Mouse (Mus musculus): ENCODE results near the gene Nkiras1. TPM values are rescaled to one million over a fixed set of nuclear protein-coding genes. Genes with fewer than 3 reads are reported as not detected.

Nkiras1 gene
- polyA plus RNA-seq, 1 experiment from 2014 or later, result 50.8 TPM

DNA sequence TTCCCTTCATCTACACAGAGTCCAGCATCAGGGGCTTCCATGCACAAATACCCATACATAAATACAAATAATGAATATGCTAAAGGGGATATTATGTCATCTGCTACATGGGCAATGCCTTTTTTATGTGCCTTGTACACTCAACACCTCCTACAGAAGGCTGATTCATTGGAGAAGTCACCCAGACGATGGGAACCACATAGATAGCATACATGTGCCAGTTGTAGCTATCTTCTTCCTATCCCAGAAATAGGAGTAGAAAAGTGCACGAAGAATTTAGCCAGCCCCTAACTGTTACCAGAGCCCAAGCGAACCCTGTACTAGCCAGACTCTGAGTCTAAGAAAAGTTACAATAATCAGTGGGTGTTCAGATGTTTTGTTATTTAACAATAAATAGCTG, 21.2 kb downstream of the Nkiras1 start:
- no peaks in the 10 kb centered on the region for H3K27me3 ChIP-seq (ENCODE audit: control insufficient read depth, insufficient read depth, low read length)
- 90% methylated on average over 3 of the region's 3 CpGs for WGBS
- no peak overlapping the region for H3K4me2 ChIP-seq (replicated peaks)
- no peak overlapping the region for H3K4me3 ChIP-seq (replicated peaks; ENCODE audit: low read length)
- H3K27ac ChIP-seq, result no peak overlapping the region
- no peak for DNase-seq (ENCODE audit: low spot score)
- no peaks in the 10 kb centered on the region for H3K36me3 ChIP-seq (replicated peaks; ENCODE audit: control insufficient read depth, insufficient read depth)
- no peaks in the 10 kb centered on the region for H3K9me3 ChIP-seq (ENCODE audit: control insufficient read depth, low read length)
- ATAC-seq (ENCODE audit: low FRiP score), result no peak; the same call in 1 of the 2 replicates
- no peaks in the 10 kb centered on the region for H3K4me1 ChIP-seq (replicated peaks; ENCODE audit: control insufficient read depth, insufficient read depth, low read length)
- H3K9ac ChIP-seq, result no peak overlapping the region

DNA sequence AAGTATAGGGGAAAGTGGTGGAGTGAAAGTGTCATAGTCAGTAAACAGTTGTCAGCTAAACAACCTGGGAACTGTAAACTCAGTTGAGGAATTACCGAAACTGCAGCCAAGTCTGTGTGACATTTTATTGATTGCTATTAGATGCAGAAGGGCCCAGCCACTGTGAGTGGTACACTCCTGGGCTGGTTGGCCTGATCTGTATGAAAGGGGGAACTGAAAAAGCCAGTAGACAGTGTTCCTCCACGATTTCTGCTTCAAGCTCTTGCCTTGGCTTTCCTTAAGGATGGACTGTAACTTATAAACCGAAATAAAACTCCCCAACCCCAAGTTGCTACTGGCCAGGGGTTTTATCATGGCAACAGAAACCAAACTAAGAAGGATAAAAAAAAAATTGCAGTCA, 21.6 kb downstream of the Nkiras1 start:
- DNase-seq (ENCODE audit: low spot score) (no peak), ATAC-seq (ENCODE audit: low FRiP score) (no peak)
- H3K4me3 ChIP-seq (replicated peaks; ENCODE audit: low read length), result no peak overlapping the region
- H3K27me3 ChIP-seq (ENCODE audit: control insufficient read depth, insufficient read depth, low read length), result no peaks in the 10 kb centered on the region
- H3K4me2 ChIP-seq (replicated peaks), result no peak overlapping the region
- no peaks in the 10 kb centered on the region for H3K36me3 ChIP-seq (replicated peaks; ENCODE audit: control insufficient read depth, insufficient read depth)
- 88% methylated on average over 3 of the region's 3 CpGs for WGBS
- no peak overlapping the region for H3K9ac ChIP-seq
- H3K4me1 ChIP-seq (replicated peaks; ENCODE audit: control insufficient read depth, insufficient read depth, low read length), result no peaks in the 10 kb centered on the region
- no peaks in the 10 kb centered on the region for H3K9me3 ChIP-seq (ENCODE audit: control insufficient read depth, low read length)
- no peak overlapping the region for H3K27ac ChIP-seq

DNA sequence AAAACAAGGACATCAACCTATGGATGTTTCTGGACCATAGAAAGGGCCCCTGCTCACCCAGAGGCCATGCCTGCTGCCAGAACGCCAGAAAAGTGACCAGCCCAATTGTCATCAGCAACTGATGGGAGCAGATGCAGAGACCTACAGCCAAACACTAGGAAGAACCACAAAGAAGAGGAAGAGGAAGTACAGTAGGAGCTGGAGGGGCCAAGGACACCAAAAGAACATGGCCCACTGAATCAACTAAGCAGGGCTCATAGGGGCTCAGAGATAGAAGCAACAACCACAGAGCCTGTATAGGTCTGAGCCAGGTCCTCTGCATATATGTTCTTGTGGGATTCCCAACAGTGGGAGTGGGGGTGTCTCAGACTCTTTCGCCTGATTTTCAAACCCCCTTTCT, 26.5 kb downstream of the Nkiras1 start:
- Histone ChIP-seq H3K27ac (no peak overlapping the region), H3K27me3 (ENCODE audit: control insufficient read depth, insufficient read depth, low read length) (no peaks in the 10 kb centered on the region), H3K9me3 (ENCODE audit: control insufficient read depth, low read length) (no peaks in the 10 kb centered on the region), H3K4me2 (replicated peaks) (no peak overlapping the region), H3K9ac (no peak overlapping the region), H3K36me3 (replicated peaks; ENCODE audit: control insufficient read depth, insufficient read depth) (no peaks in the 10 kb centered on the region), H3K4me1 (replicated peaks; ENCODE audit: control insufficient read depth, insufficient read depth, low read length) (no peaks in the 10 kb centered on the region), H3K4me3 (replicated peaks; ENCODE audit: low read length) (no peak overlapping the region)
- WGBS, result 88% methylated on average over 2 of the region's 2 CpGs
- DNase-seq (ENCODE audit: low spot score) (no peak), ATAC-seq (ENCODE audit: low FRiP score) (no peak)

DNA sequence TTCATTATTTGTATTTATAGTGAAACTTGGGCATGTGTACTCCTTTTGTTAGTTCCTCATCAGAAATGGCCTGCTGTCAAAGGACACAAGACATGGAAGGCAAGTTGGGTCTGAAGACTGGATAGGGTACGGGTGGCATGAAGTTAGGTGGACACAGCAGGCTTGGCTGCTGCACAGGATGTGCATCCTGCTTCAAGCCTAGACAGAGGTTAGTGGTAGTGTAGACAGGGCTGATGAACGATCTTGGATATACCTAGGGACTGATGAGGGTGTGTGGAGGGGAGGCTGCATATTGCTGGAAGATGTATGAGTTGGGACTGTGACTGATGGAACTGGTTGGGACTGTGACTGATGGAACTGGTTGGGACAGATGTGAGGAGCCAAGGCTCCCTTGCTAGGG, 27.9 kb downstream of the Nkiras1 start:
- no peaks in the 10 kb centered on the region for H3K4me1 ChIP-seq (replicated peaks; ENCODE audit: control insufficient read depth, insufficient read depth, low read length)
- H3K27ac ChIP-seq, result no peak overlapping the region
- 93% methylated on average over 2 of the region's 2 CpGs for WGBS
- ATAC-seq (ENCODE audit: low FRiP score) (no peak), DNase-seq (ENCODE audit: low spot score) (no peak)
- H3K36me3 ChIP-seq (replicated peaks; ENCODE audit: control insufficient read depth, insufficient read depth), result no peaks in the 10 kb centered on the region
- H3K9ac ChIP-seq, result no peak overlapping the region
- H3K4me2 ChIP-seq (replicated peaks), result no peak overlapping the region
- no peak overlapping the region for H3K4me3 ChIP-seq (replicated peaks; ENCODE audit: low read length)
- no peaks in the 10 kb centered on the region for H3K9me3 ChIP-seq (ENCODE audit: control insufficient read depth, low read length)
- H3K27me3 ChIP-seq (ENCODE audit: control insufficient read depth, insufficient read depth, low read length), result no peaks in the 10 kb centered on the region

DNA sequence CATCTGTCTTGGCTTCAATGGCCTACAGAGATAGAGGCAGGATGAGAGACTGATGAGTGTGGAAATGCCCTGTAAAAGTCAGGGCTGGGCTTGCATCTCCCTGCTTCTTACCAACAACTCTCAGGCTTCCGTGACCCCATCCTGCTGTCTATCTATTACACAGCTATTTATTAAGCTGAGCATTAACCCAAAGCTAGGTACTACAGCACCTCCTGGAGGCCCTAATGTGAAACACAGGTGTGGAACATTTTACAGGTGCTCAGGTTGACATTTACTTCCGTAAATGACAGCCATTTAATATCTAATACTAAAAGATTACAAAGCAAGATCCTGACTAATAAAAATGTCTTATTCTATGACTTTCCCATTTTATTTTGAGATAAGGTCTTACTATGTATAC, 29.7 kb downstream of the Nkiras1 start:
- Histone ChIP-seq H3K9me3 (ENCODE audit: control insufficient read depth, low read length) (no peaks in the 10 kb centered on the region), H3K27me3 (ENCODE audit: control insufficient read depth, insufficient read depth, low read length) (no peaks in the 10 kb centered on the region), H3K27ac (no peak overlapping the region), H3K9ac (no peak overlapping the region), H3K4me1 (replicated peaks; ENCODE audit: control insufficient read depth, insufficient read depth, low read length) (no peaks in the 10 kb centered on the region), H3K4me3 (replicated peaks; ENCODE audit: low read length) (no peak overlapping the region), H3K4me2 (replicated peaks) (no peak overlapping the region), H3K36me3 (replicated peaks; ENCODE audit: control insufficient read depth, insufficient read depth) (no peaks in the 10 kb centered on the region)
- ATAC-seq (ENCODE audit: low FRiP score), result no peak
- 92% methylated on average over 2 of the region's 2 CpGs for WGBS
- DNase-seq (ENCODE audit: low spot score), result no peak

DNA sequence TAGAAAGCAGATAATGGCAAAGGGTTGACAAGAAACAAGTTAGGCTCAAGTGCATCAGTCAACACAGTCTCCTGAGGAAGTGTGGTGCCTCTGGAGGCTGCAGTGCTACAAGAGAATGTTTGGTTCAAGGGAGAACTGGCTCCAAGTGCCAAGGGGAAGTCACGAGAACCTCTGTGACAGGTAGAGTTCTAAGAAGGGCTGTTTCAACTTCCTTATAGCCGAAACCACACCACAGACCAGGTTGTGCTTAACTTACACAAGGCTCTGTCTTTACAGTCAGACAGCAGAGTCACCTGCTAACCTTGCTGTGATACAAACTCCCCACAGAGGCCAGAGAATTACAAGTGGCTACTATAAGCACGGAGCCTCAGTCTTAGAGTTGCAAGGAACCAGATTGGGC, 30.7 kb downstream of the Nkiras1 start:
- H3K4me1 ChIP-seq (replicated peaks; ENCODE audit: control insufficient read depth, insufficient read depth, low read length), result no peaks in the 10 kb centered on the region
- ATAC-seq (ENCODE audit: low FRiP score), result no peak
- 90% methylated on average over 3 of the region's 3 CpGs for WGBS

DNA sequence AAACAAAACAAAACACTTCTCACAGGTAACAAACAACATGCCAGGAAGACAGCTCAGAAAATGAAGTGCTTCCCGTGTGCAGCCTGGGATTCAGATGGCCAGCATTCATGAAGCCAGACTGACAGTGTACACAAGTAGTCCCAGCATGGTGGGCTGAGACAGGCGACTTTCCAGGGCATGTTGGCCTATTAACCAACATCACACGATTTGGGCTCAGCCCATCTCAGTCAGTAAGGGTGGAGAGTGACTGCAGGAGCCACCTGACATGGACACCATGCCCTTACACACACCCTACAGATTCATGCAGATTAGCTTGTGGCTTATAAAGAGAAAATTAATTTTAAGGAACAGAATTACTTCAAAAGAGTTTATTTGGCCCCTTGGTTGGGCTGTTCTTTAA, 31.8 kb downstream of the Nkiras1 start:
- DNase-seq (ENCODE audit: low spot score) (no peak), ATAC-seq (ENCODE audit: low FRiP score) (no peak)
- H3K27ac ChIP-seq, result no peak overlapping the region
- H3K9ac ChIP-seq, result no peak overlapping the region
- no peaks in the 10 kb centered on the region for H3K4me1 ChIP-seq (replicated peaks; ENCODE audit: control insufficient read depth, insufficient read depth, low read length)
- H3K27me3 ChIP-seq (ENCODE audit: control insufficient read depth, insufficient read depth, low read length), result no peaks in the 10 kb centered on the region
- H3K9me3 ChIP-seq (ENCODE audit: control insufficient read depth, low read length), result no peaks in the 10 kb centered on the region
- no peak overlapping the region for H3K4me3 ChIP-seq (replicated peaks; ENCODE audit: low read length)
- no peak overlapping the region for H3K4me2 ChIP-seq (replicated peaks)
- no peaks in the 10 kb centered on the region for H3K36me3 ChIP-seq (replicated peaks; ENCODE audit: control insufficient read depth, insufficient read depth)
- WGBS, result 85% methylated on average over 3 of the region's 3 CpGs

More for the DNA sequence above, 30.7 kb downstream of the Nkiras1 start:
- no peak overlapping the region for H3K27ac ChIP-seq
- H3K27me3 ChIP-seq (ENCODE audit: control insufficient read depth, insufficient read depth, low read length), result no peaks in the 10 kb centered on the region
- no peak overlapping the region for H3K9ac ChIP-seq
- no peak for DNase-seq (ENCODE audit: low spot score)
- no peak overlapping the region for H3K4me3 ChIP-seq (replicated peaks; ENCODE audit: low read length)
- no peaks in the 10 kb centered on the region for H3K36me3 ChIP-seq (replicated peaks; ENCODE audit: control insufficient read depth, insufficient read depth)
- H3K9me3 ChIP-seq (ENCODE audit: control insufficient read depth, low read length), result no peaks in the 10 kb centered on the region
- no peak overlapping the region for H3K4me2 ChIP-seq (replicated peaks)

DNA sequence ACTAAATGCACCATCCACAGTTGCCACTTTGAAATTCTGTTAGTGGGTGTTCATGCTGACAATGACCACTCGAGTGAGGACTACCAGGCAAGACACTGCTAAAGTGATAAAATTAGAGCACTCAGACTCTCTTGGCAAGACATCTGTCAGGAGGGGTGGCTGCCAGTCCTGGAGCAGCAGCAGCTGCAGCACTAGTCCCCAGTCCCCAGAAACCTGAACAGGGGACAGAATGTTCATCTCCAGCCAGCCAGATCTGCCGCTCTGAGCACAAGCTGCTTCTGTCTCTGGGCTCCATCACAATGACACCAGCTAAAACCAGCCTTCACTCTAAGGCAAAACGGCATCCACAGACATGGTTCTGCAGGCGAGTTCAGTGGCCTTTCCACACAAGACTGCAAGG, 32.3 kb downstream of the Nkiras1 start:
- no peaks in the 10 kb centered on the region for H3K36me3 ChIP-seq (replicated peaks; ENCODE audit: control insufficient read depth, insufficient read depth)
- no peak overlapping the region for H3K27ac ChIP-seq
- DNase-seq (ENCODE audit: low spot score) (no peak), ATAC-seq (ENCODE audit: low FRiP score) (no peak)
- 75% methylated on average over 4 of the region's 4 CpGs for WGBS
- no peak overlapping the region for H3K9ac ChIP-seq
- no peaks in the 10 kb centered on the region for H3K9me3 ChIP-seq (ENCODE audit: control insufficient read depth, low read length)
- H3K4me1 ChIP-seq (replicated peaks; ENCODE audit: control insufficient read depth, insufficient read depth, low read length), result no peaks in the 10 kb centered on the region
- H3K4me3 ChIP-seq (replicated peaks; ENCODE audit: low read length), result no peak overlapping the region
- no peak overlapping the region for H3K4me2 ChIP-seq (replicated peaks)
- no peaks in the 10 kb centered on the region for H3K27me3 ChIP-seq (ENCODE audit: control insufficient read depth, insufficient read depth, low read length)

DNA sequence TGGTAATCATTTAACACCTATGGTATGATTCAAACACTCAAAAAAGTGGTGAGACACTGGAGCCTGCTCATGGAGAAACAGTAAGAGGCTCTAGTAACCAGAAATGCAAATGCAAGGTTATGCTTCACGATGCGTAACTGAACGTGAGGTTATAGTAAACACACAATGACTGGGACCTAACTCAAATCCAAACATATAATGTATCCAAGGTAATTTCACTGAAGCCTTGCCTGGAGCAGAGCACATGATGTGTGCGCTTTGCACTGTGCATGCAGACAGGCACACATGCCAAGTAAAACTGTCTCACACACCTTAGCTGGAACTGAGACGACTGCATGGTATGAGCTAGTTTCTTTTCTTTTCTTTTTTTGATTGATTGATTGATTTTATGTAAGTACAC, 33.2 kb downstream of the Nkiras1 start:
- no peak for DNase-seq (ENCODE audit: low spot score)
- Histone ChIP-seq H3K36me3 (replicated peaks; ENCODE audit: control insufficient read depth, insufficient read depth) (no peaks in the 10 kb centered on the region), H3K4me1 (replicated peaks; ENCODE audit: control insufficient read depth, insufficient read depth, low read length) (no peaks in the 10 kb centered on the region), H3K4me3 (replicated peaks; ENCODE audit: low read length) (no peak overlapping the region), H3K4me2 (replicated peaks) (no peak overlapping the region), H3K9me3 (ENCODE audit: control insufficient read depth, low read length) (no peaks in the 10 kb centered on the region), H3K27ac (no peak overlapping the region), H3K27me3 (ENCODE audit: control insufficient read depth, insufficient read depth, low read length) (no peaks in the 10 kb centered on the region), H3K9ac (no peak overlapping the region)
- no peak for ATAC-seq (ENCODE audit: low FRiP score)
- WGBS, result 96% methylated on average over 5 of the region's 5 CpGs

Measured in hindbrain, embryonic 14.5 days (tissue).